Mouse (Mus musculus) embryonic facial prominence, embryonic 11.5 days (tissue): Measurements from ENCODE around the gene Dynlt1f. TPM values are rescaled to one million over a fixed set of nuclear protein-coding genes. Genes with fewer than 3 reads are reported as not detected.
"Not testable (repeated sequence)": the region's sequence is repeated elsewhere in the genome, so short reads cannot be mapped to it uniquely, and the experiment has no call there.

Source experiments
- ATAC-seq: fragments of 200-750 bp; cut with Nextera tagmentation; replicated peaks from 2 replicates; pipeline ENCODE4 v1.8.0; 2017; ENCODE audit warnings: low read depth; ENCODE audit not compliant: insufficient number of reproducible peaks, low FRiP score, low TSS enrichment
- DNase-seq: peaks from one replicate; pipeline ENCODE4 v3.0.0-alpha.2; 2015; ENCODE audit warnings: low spot score
- H3K27ac ChIP-seq: fragments of 300-500 bp; sonication (generic); replicated peaks from 2 replicates; pipeline ENCODE4 v1.5.1; 2014; ENCODE audit warnings: mild to moderate bottlenecking, low read depth, low read length, control low read depth
- H3K27me3 ChIP-seq: fragments of 300-500 bp; sonication (generic); 2 replicates; pipeline ENCODE4 v1.6.1; 2014; ENCODE audit warnings: mild to moderate bottlenecking, low read length, moderate library complexity, mixed read lengths; ENCODE audit not compliant: control insufficient read depth, insufficient read depth
- H3K36me3 ChIP-seq: fragments of 300-500 bp; sonication (generic); replicated peaks from 2 replicates; pipeline ENCODE4 v1.6.1; 2014; ENCODE audit warnings: low read depth, mild to moderate bottlenecking, low read length, moderate library complexity, mixed read lengths; ENCODE audit not compliant: control insufficient read depth, insufficient read depth
- H3K4me1 ChIP-seq: fragments of 300-500 bp; sonication (generic); 2 replicates; pipeline ENCODE4 v1.6.1; 2014; ENCODE audit warnings: low read length, mixed read lengths; ENCODE audit not compliant: control insufficient read depth, insufficient read depth
- H3K4me2 ChIP-seq: fragments of 300-500 bp; sonication (generic); 2 replicates; pipeline ENCODE4 v1.6.1; 2014; ENCODE audit warnings: low read depth, mild to moderate bottlenecking, control low read depth, low read length, moderate library complexity
- H3K4me3 ChIP-seq: fragments of 300-500 bp; sonication (generic); 2 replicates; pipeline ENCODE4 v1.5.1; 2014; ENCODE audit warnings: low read depth, low read length, control low read depth
- H3K9ac ChIP-seq: fragments of 300-500 bp; sonication (generic); replicated peaks from 2 replicates; pipeline ENCODE4 v1.6.1; 2014; ENCODE audit warnings: mild to moderate bottlenecking, control low read depth, low read length
- H3K9me3 ChIP-seq: fragments of 300-500 bp; sonication (generic); replicated peaks from 2 replicates; pipeline ENCODE4 v1.6.1; 2016; ENCODE audit warnings: mild to moderate bottlenecking, low read length, inconsistent platforms, mixed read lengths; ENCODE audit not compliant: control insufficient read depth
- WGBS: fragments of 180-500 bp; shearing (Covaris S2); extraction: QIAGEN DNeasy Blood & Tissue Kit; methylation state at CpG from one replicate; pipeline ENCODE4 v1.1.7; 2014; 5-methylcytosine and 5-hydroxymethylcytosine counted together
- polyA plus RNA-seq: library from polyadenylated mRNA; unstranded; fragments of >200 nt; fragmentation: Nextera tagmentation; extraction: Ambion mirVana; gene quantifications from 2 replicates; pipeline ENCODE4 v1.2.1, GENCODE M21; 2014

Gene Dynlt1f
- polyA plus RNA-seq, 1 experiment from 2014 or later, result 308 TPM

GRCm38 (mm10) chr17:6695712-6696111 is 40.0 kb upstream of the Dynlt1f start:
- not testable (repeated sequence) for H3K4me1 ChIP-seq, H3K4me3 ChIP-seq, H3K27ac ChIP-seq, H3K9ac ChIP-seq, DNase-seq, H3K9me3 ChIP-seq, H3K4me2 ChIP-seq, H3K36me3 ChIP-seq, H3K27me3 ChIP-seq, ATAC-seq
- WGBS, result 77% methylated on average over 9 of the region's 9 CpGs

GRCm38 (mm10) chr17:6691596-6691995 is 35.9 kb upstream of the Dynlt1f start:
- not testable (repeated sequence) for H3K4me3 ChIP-seq

GRCm38 (mm10) chr17:6689344-6689743 is 33.6 kb upstream of the Dynlt1f start:
- 87% methylated on average over 3 of the region's 4 CpGs for WGBS
- H3K4me1 ChIP-seq, H3K4me3 ChIP-seq, ATAC-seq, H3K27ac ChIP-seq, DNase-seq, H3K4me2 ChIP-seq, H3K27me3 ChIP-seq, H3K9ac ChIP-seq, H3K36me3 ChIP-seq, H3K9me3 ChIP-seq: not testable (repeated sequence)

More at GRCm38 (mm10) chr17:6691596-6691995, 35.9 kb upstream of the Dynlt1f start:
- peak; percentile 61 for DNase-seq
- not testable (repeated sequence) for ATAC-seq, H3K9ac ChIP-seq, H3K4me2 ChIP-seq, H3K27me3 ChIP-seq, H3K9me3 ChIP-seq, H3K4me1 ChIP-seq, H3K27ac ChIP-seq, H3K36me3 ChIP-seq
- WGBS, result 16% methylated on average over 2 of the region's 2 CpGs

GRCm38 (mm10) chr17:6686299-6686971 is 30.7 kb upstream of the Dynlt1f start:
- not testable (repeated sequence) for H3K36me3 ChIP-seq, DNase-seq, H3K27me3 ChIP-seq, H3K9ac ChIP-seq, H3K4me1 ChIP-seq, ATAC-seq, H3K9me3 ChIP-seq, H3K4me3 ChIP-seq, H3K4me2 ChIP-seq, H3K27ac ChIP-seq
- 96% methylated on average over 2 of the region's 4 CpGs for WGBS

GRCm38 (mm10) chr17:6685288-6685818 is 29.7 kb upstream of the Dynlt1f start:
- H3K4me3 ChIP-seq, DNase-seq, H3K4me2 ChIP-seq, H3K4me1 ChIP-seq, H3K9me3 ChIP-seq, H3K27ac ChIP-seq, H3K9ac ChIP-seq, H3K27me3 ChIP-seq, H3K36me3 ChIP-seq: not testable (repeated sequence)
- WGBS, result 27% methylated on average over 3 of the region's 8 CpGs
- peak; percentile 25; the same call in 1 of the 2 replicates for ATAC-seq

- not testable (repeated sequence) for H3K27ac ChIP-seq, H3K4me2 ChIP-seq, H3K9ac ChIP-seq, H3K27me3 ChIP-seq, H3K9me3 ChIP-seq, H3K4me1 ChIP-seq, H3K36me3 ChIP-seq, H3K4me3 ChIP-seq, DNase-seq
- WGBS, result no CpG with 5 or more reads among the region's 4 CpGs
- ATAC-seq, result peak; percentile 80; the same call in 1 of the 2 replicates
These were observed 29.0 kb upstream of the Dynlt1f start for GRCm38 (mm10) chr17:6684464-6685287.

GRCm38 (mm10) chr17:6683702-6684101 is 28.0 kb upstream of the Dynlt1f start:
- no CpG with 5 or more reads among the region's 5 CpGs for WGBS
- H3K36me3 ChIP-seq, H3K4me1 ChIP-seq, H3K9me3 ChIP-seq, H3K27me3 ChIP-seq, H3K4me3 ChIP-seq, DNase-seq, H3K4me2 ChIP-seq, H3K9ac ChIP-seq, H3K27ac ChIP-seq, ATAC-seq: not testable (repeated sequence)

GRCm38 (mm10) chr17:6681721-6682120 is 26.0 kb upstream of the Dynlt1f start:
- not testable (repeated sequence) for H3K36me3 ChIP-seq, DNase-seq, H3K27me3 ChIP-seq, H3K4me1 ChIP-seq, H3K9me3 ChIP-seq, H3K4me2 ChIP-seq, H3K9ac ChIP-seq, H3K4me3 ChIP-seq, H3K27ac ChIP-seq, ATAC-seq
- 69% methylated on average over 4 of the region's 4 CpGs for WGBS
